Mouse (Mus musculus) kidney, postnatal 10 days (tissue): ENCODE measurements around the gene Fbxo7.

Experiments used
- DNase-seq: peaks from one replicate; pipeline ENCODE4 v3.0.0; 2021; ENCODE audit warnings: mixed read lengths

Gene Fbxo7

GRCm38 (mm10) chr10:86044066-86044465 lies 22.3 kb downstream of the Fbxo7 start:
- DNase-seq = no peak

DNA sequence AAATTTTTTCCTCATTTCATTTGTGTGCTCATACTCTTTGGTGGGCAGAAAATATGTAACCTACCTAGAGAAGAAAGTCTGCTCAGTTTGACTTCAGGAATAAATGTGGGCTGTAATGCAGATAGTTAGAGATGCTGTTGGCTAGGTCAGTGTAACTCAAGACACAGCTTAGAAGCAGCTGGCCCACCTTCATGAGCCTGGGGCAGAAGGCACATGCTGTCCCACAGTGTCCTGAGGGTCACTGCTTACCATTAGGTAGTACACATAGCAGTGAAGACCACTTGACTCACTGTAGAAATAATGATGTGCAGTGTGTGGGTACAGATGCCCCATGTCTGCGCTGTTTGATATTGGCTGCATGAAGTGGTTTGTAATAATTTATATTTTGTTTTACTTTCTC lies 24.6 kb downstream of the Fbxo7 start:
- no peak for DNase-seq

- DNase-seq = no peak
These were observed 26.0 kb downstream of the Fbxo7 start for GRCm38 (mm10) chr10:86047786-86048185.

DNA sequence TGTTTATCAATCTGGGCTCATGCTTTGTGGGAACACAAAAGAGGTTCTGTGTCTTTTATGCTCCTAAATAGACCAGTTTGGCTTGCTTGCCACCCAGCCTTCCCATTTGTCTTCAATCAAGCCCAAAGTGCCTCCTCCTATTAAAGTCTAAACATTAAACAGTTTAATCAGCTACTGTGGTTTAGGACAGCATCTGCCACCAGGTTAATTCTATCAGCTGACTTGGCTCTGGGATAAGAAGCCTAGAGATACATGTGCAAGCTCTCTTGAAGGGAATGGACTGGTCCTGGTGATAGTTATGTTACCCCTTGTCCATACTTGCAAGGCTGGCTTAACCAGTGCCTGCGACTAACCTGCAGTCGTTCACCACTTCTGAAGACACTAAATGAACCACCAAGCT lies 28.8 kb downstream of the Fbxo7 start:
- DNase-seq = no peak

GRCm38 (mm10) chr10:86052818-86053522 lies 31.2 kb downstream of the Fbxo7 start:
- no peak for DNase-seq

DNA sequence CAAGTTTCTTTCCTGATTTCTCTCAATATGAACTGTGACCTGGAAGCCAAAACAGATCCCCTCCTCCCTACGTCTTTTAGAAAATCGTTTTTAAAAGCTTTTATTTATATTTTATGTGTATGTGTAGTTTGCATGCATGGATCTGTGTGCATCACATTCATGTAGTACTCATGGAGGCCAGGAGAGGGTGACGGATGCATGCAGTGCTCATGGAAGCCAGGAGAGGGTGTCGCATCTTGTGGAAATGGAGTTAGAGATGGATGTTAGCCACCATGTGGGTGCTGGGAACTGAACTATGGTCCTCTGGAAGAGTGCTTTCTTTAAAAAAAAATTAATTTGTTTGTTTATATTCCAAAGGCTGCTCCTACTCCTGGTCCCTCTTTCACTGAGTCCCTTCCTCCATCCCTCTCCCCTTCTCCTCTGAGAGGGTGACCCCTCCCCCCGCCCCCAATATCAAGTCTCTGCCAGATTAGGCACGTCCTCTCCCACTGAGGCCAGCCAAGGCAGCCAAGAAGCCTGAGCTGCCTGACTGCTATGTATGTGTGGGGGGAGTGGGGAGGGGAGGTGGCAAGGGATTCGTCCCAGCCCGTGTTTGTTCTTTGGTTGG lies 34.6 kb downstream of the Fbxo7 start:
- DNase-seq = no peak

DNA sequence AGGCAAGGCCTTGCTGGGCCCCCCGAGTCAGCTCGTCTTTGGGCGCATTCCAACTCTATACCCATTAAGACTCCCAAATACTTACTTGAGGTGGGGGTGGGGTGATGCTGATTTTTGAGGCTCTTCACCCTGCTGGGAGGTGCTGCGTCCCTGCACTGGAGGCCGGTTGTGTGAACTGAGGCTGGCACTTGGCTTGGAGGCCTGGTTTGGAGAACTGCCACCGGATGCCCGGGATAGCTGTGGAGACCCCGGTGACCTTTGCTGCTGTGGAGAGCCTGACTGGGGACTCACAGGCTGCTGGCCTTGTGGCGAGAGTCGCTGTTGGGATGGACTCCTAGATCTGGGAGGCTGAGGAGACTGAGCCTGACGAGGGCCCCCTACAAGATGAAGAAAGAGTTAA lies 35.5 kb downstream of the Fbxo7 start:
- DNase-seq = no peak

GRCm38 (mm10) chr10:86057712-86058111 lies 35.9 kb downstream of the Fbxo7 start:
- DNase-seq = no peak

DNA sequence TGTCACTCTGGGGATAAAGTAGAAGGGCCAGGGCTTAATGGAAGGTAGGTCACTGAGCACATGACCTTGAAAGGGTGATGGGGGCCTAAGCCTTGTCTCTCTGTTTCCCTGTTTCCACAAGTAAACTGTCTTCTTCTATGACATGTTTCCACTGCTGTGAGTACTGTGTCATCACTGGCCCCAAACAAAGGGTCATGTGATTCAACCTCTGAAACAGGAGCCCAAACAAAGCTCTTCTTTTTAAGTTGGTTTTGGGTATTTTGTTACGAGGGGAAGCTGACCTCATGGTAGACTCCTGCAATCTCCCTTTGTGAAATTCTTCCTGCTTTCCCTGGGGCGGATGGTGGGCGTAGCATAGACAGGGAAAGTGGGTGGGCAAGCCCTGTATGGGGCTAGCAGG lies 38.5 kb downstream of the Fbxo7 start:
- no peak for DNase-seq

DNA sequence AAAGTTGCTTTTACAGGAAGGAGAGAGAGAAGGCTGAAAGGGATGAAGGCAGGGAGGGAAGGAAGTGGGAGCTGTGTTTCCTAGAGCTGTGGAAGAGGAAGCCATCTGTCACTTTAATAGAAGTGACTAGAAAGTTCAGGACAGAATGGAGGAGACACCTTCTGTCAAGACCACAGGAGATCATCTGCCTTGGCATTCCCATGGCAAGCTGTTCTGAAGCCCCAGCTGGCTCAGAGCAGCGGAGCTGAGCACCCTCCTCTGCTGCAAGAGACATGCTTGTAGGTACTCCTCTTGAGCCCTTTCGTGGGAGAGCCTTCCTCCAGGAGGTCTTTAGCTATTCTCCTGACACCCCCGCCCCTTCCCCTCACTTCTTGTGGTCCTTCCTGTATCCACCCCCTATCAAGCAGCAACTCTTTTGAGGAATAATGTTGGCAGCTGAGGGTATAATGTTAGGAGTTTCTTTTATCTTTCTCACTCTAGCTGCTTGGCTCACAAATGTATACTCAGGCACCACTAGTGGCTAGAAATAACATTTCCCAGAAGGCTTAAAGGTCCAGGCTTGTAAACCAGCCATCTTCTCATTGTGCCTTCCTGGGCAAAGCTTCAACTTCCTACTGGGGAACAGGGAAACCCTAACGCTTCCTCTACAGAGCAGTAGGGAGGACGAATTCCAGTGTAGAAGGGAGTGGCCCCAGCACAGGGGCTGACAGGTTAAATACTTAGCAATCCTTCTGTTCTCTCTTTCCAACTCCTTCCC lies 40.7 kb downstream of the Fbxo7 start:
- no peak for DNase-seq

- no peak for DNase-seq
These were observed 41.2 kb downstream of the Fbxo7 start for GRCm38 (mm10) chr10:86063018-86063384.

- peak; percentile 88 for DNase-seq
These were observed 43.2 kb downstream of the Fbxo7 start for GRCm38 (mm10) chr10:86064937-86065336.

- DNase-seq = no peak
These were observed 43.9 kb downstream of the Fbxo7 start for GRCm38 (mm10) chr10:86065661-86066060.

DNA sequence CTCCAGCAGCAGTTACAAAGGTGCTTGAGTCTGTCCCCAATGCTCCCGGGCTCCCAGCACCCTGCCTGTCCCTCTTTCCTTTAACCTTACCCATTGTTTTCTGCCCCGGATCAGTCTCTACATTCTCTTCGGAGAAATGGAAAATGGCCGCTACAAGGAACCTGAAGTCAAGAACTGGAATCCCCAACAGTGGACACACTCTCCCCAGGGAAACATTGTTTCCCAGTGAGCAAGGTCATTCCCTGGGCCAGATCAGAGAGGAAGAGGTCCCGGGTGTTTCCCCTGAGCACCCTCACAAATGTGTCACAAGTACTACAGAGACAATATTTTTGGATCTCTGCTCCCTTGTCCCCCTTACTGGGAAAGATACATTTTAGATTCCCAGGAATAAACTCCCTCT lies 44.9 kb downstream of the Fbxo7 start:
- no peak for DNase-seq

GRCm38 (mm10) chr10:86067911-86068310 lies 46.1 kb downstream of the Fbxo7 start:
- DNase-seq = no peak

DNA sequence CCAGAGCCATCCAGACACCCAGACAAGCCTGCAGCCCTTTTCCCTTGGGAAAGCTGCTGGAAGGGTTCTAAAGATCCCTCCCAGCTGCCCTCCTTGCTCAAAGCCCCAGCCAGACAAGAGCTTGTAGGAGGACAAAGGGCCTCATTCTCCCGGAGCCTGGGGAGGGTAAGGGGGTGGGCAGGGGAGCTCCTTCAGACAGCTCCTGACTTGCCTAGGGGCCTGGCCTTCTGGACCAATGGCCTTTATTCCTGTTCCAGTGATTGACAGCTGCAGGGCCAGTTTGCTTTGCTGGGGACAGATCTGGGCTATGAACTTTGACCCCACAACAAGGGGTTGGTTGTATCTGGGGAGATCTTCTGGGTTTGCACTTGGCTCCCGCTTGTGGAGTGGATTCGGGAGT lies 47.6 kb downstream of the Fbxo7 start:
- peak; percentile 48 for DNase-seq

- DNase-seq = no peak
These were observed 49.0 kb downstream of the Fbxo7 start for GRCm38 (mm10) chr10:86070751-86071150.

GRCm38 (mm10) chr10:86074134-86074533 lies 52.4 kb downstream of the Fbxo7 start:
- DNase-seq = no peak

GRCm38 (mm10) chr10:86074971-86075711 lies 53.4 kb downstream of the Fbxo7 start:
- DNase-seq = peak; percentile 64

DNA sequence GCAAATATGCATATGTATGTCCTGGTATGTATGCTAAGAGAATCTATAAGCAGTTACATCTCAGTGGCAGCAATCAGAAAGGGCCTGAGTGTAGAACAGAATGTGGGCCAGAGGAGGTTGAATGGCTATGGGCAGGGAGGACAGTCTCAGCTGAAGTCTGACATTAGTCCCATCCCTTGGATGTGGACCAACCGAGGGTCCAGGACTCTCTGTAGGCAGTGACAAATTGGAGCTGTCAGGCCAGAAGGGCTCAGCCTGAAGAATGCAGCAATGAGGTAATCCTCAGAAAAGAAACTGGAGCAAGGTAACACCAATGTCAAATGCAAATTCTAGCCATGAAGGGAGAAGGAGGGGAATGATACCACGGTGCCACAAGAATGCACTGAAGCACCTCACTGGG lies 55.5 kb downstream of the Fbxo7 start:
- DNase-seq = no peak

- no peak for DNase-seq
These were observed 57.0 kb downstream of the Fbxo7 start for GRCm38 (mm10) chr10:86078761-86079160.

DNA sequence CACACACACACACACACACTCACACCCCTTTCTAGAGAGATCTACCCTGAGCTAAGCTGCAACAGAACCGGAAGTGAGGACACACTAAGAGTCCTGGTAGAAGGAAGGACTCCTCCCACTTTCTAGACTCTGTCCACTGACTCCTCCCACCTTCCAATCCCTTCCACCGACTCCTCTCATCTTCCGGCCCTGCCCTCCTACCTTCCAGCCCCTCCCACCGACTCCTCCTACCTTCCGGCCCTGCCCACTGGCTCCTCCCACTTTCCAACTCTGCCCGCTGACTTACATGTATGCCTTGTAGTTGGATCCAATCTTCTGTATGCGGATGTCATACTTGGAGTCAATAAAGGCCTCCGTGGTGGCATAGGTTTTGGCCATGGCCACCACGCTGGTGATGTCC lies 58.1 kb downstream of the Fbxo7 start:
- no peak for DNase-seq

DNA sequence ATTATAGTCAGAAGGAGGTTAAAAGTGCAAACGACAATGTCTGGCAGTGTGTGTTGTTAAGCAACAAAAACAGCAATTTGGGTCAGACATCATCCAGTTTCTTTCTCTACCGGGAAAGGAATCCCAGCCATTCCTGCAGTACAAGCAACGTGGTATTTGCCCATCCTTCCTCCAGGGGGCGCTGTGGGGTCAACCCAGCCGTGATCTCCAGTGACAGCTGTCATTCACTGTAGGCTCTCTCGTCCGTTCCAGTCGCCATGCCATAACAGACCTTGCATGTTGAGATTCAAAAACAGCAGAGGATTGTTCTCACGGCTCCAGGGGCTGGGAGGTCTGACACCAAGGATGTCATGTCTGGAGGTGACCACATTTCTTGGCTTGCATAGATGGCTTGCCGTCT lies 70.1 kb downstream of the Fbxo7 start:
- DNase-seq = peak; percentile 56
